Mouse (Mus musculus): Measurements from ENCODE around the gene Ccnl2.

GRCm38 (mm10) chr4:155780895-155781294 is 31.4 kb upstream of the Ccnl2 start:
- no peak for TF ChIP-seq POLR2A (IDR thresholded peaks at IDR 0.05; ENCODE audit: insufficient read depth, low read length)
- TF ChIP-seq EP300 (IDR thresholded peaks at IDR 0.05; ENCODE audit: insufficient read depth, low read depth, low read length), result no peak
